Mouse (Mus musculus): ENCODE results near the gene C130079G13Rik. TPM values are rescaled to one million over a fixed set of nuclear protein-coding genes. Genes with fewer than 3 reads are reported as not detected.
"Not testable (repeated sequence)": the region's sequence is repeated elsewhere in the genome, so short reads cannot be mapped to it uniquely, and the experiment has no call there.

C130079G13Rik gene
- total RNA-seq (2021), result not detected
- polyA plus RNA-seq (2012; rRNA removed), result not detected in 2 replicates
- long read RNA-seq, result 0 reads

DNA sequence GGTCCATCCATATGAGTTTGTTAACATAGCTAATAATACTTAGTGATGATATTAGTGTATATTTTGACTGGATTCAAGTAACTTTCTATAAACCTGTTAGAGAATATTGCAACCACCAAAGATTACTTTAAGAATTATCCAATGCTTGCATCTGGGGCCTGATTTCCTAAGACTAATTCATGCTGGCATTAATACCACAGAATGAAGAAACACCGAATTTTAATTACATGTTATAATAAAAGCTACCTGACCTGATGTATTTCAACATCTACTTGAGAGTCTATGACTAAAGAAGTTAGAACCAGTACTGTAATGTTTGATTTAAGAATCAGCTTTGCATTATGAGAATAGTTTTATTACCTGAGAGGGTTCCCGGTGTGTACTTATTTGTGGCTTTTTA lies at the start of gene C130079G13Rik:
Gene C130079G13Rik, plus strand, starts transcription at position 301 of the 400 bp plus-strand sequence.
- no peak for DNase-seq

DNA sequence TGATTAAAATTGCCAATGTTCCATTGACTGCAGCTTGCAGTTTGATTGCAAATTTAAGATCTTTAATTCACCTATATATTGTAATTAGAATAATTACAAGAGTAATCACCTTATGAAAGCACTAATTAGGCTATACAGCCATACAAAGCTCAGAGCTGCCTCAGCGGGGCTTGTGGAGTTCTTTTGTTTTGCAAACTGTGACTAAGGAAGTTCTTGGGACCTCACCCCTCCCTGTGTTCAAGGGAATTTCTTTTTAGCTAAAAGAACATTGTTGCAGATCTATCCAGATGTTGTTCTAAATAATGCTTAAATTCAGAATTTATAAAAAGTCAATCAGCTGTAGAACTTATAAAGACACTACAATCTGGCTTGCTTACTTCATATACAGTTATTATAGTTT lies 47.4 kb upstream of the C130079G13Rik start:
- DNase-seq, result not testable (repeated sequence)

DNA sequence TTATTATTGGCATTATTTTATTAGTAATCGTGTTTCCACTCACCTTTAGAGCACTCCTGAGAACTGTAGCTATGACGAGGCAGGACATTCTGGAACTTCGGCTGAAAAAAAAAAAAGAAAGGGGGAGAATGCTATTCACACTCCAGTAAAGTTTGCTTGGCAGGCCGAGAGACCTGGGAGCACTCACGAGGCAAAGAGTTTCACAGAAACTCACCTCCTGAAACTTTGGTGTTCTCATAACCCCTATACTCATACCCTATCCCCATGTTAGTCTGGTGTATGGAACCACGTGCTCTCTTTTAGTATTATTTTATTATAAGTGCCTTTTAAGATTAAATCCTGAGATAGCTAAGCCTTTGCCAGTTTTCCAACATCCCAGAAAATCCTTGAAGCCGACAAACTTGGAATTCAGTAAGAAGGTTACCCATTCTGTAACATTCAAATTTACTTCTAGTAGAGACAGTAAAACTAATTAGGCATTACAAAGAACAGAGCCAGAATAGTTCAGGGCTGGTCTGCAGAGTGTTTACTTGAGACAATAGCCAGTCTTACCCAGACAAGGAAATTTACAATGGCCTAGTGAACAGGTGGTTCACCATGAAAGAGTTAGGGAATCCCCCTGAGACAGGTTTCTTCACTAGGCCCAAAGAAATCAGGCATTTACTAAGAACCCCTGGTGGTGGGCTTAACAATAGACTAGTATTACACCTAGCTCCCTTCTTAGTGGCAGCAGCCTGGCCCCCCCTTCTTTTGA lies 45.0 kb upstream of the C130079G13Rik start:
- not testable (repeated sequence) for DNase-seq

DNA sequence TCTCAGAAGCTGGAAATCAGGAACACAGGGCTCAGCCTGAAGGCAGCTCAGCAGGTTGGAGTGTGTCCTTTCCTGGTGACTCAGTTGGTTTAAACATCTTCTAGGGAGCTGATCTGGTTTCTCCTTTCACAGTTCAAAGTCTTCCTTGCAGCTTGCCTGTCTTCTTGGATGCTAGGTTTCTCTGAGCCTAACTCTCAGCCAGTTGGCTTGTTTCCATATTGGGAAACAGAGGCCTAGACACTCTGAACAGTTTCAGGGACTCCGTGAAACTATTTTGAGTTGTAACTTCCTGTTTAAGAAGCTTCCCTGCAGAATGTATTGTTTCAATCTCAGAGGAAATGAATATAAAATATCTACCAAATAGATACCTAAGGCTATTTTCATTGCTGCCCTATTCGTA lies 31.7 kb upstream of the C130079G13Rik start:
- DNase-seq, result peak; percentile 5

DNA sequence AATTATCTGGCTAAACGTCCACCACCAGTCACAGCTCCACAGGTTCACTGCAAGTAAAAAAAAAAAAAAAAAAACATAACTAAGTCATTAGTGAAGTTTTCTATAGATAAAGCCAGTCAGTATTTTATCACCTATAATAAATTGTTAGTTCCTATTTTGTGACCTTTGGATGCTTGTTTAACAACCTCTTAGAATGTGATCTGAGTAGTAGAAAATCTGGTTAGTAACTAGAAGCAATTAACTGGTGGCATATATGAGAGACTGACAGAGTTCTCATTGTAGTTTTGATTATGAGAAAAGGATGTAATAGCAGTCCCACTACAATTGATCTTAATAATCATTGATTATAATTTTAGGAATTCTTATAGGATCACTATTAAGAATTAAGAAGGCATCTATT lies 9.6 kb downstream of the C130079G13Rik start:
- no peak for DNase-seq

DNA sequence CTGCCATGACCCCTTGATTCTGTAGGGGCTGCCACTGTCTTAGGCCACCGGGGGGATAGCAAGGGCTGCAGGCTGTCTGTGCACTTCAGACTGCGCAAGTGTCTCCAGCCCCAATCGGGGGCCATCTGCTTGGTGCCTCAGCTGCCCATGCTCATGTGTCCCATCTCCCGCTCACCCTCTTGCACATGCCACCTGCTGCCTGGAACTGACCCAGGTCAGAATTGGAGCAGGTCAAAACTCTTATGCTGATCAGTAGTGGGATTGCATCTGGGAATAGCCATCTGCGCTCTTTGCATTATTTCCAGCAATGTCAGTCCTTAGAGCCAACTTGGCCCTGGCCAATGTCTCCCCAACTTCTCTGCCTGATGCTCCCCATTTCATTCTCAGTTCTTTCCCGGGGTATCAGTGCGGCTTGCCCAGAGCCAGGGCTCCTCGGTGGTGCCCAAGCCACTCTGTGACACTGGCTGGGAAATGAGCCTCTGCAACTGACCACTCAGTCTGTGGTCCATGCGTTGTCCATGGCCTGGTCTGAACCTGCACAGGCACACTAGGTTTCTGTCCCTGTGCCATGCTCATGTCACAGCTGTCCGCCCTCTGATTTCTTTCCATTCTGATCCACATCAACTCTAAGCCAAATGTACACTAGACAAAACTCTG lies 22.4 kb downstream of the C130079G13Rik start:
- no peak for DNase-seq

DNA sequence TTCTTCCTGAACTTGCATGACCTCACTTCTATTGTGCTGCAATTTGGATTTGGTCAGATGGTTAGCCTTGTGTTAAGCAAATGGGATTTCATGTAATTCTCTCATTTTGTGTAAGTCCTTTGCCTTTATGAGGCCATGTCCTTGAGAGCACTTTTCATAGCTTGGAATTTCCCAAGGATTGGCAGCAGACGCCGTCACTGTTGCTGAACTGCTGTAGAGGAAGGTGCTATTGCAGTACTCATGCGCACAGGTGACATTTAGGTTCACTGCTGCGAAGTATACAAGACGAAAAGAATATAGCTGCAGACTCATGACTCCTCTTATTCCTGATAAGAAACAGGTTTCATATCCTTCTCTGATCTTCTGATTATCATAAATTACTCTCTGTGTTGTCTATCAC lies 45.9 kb downstream of the C130079G13Rik start:
- peak; percentile 18 for DNase-seq

DNA sequence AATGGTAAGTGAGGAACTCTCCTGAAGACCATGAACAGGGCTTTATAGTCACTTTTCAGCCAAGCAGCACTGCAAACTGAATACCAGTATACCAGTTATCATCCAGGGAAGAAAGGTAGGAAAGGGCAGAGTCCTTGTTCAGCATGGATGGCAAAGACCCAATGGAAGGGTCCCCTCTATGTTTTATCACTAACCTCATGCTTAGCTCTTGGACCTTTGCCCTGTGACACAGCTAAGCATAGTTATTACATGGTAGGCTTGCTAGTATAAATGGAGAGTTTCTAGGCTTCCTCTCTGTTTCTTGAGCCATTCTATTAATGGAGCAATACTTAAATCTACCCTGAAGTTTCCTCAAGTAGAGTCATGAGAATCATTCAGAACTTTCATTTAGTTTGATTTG lies 49.6 kb downstream of the C130079G13Rik start:
- DNase-seq, result no peak

Other genes starting within 250 kb of the C130079G13Rik start
- under 1 TPM in 1 of 2 experiments, not detected in 1; 0.46 TPM for gene Gm5538, start 195.4 kb upstream of the C130079G13Rik start, total RNA-seq (2021)
- gene Gm5538, start 195.4 kb upstream of the C130079G13Rik start, polyA plus RNA-seq (2012; rRNA removed), result not detected in 2 replicates
- not detected for gene Gm8298, start 64.2 kb upstream of the C130079G13Rik start, total RNA-seq (2021)
- gene Gm8298, start 64.2 kb upstream of the C130079G13Rik start, polyA plus RNA-seq (2012; rRNA removed), result not detected in 2 replicates
- not detected for gene Aadacl2, start 81.5 kb downstream of the C130079G13Rik start, total RNA-seq (2021)
- gene Aadacl2, start 81.5 kb downstream of the C130079G13Rik start, polyA plus RNA-seq (2012; rRNA removed), result not detected in 2 replicates
- 1 to 10 TPM in 1 of 2 experiments, not detected in 1; 1.6 TPM for gene Aadac, start 100.5 kb downstream of the C130079G13Rik start, total RNA-seq (2021)
- gene Aadac, start 100.5 kb downstream of the C130079G13Rik start, polyA plus RNA-seq (2012; rRNA removed), result not detected in 2 replicates
- gene Sucnr1, start 156.7 kb downstream of the C130079G13Rik start, total RNA-seq (2021), result 1 to 10 TPM; 1.0 to 2.3 TPM
- gene Sucnr1, start 156.7 kb downstream of the C130079G13Rik start, polyA plus RNA-seq (2012; rRNA removed), result 1.1 and 1.2 TPM in 2 replicates